Mouse (Mus musculus): ENCODE results near the gene Zfp398. TPM values are rescaled to one million over a fixed set of nuclear protein-coding genes. Genes with fewer than 3 reads are reported as not detected.
"Not testable (repeated sequence)": the region's sequence is repeated elsewhere in the genome, so short reads cannot be mapped to it uniquely, and the experiment has no call there.

Gene Zfp398
- polyA plus RNA-seq, 1 experiment from 2014 or later = 10.1 TPM

GRCm38 (mm10) chr6:47830104-47831078 is 5.1 kb upstream of the Zfp398 start, which contains the start of gene Zfp786:
Gene Zfp786, minus strand, starts transcription at chr6:47830867.
- Histone ChIP-seq H3K27me3 (no peaks in the 10 kb centered on the region), H3K9me3 (replicated peaks) (no peaks in the 10 kb centered on the region), H3K4me2 (peak within 1 kb of the TSS; percentile 67), H3K4me3 (replicated peaks) (peak within 1 kb of the TSS; percentile 77), H3K36me3 (no peaks in the 10 kb centered on the region), H3K9ac (peak within 1 kb of the TSS; percentile 76), H3K27ac (peak within 1 kb of the TSS; percentile 78), H3K4me1 (peaks cover 7% of the 10 kb centered on the region)
- 2% methylated on average over 64 of the region's 64 CpGs for WGBS
- ATAC-seq (replicated peaks; ENCODE audit: low FRiP score) = peak; percentile 89

DNA sequence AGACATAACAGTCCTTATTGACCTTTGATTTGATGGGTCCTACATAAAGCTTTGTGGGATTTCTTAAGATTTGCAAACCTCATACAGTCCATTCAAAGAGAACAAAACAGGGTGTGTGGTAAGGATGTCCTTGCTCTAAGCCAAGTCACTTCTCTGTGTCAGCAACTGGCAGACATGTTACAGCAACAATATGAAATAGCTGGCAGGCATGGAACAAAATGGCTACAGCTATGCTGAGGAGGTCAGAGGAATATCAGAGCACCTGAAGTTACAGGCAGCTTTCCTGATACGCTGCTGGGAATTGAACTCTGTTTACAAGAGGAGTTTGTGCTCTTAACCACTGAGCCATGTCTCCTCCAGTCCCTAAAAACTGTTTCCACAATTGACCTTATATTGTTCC is 3.2 kb upstream of the Zfp398 start:
- Histone ChIP-seq H3K9ac (no peak overlapping the region), H3K4me1 (peaks cover 14% of the 10 kb centered on the region), H3K4me3 (replicated peaks) (no peak overlapping the region), H3K4me2 (no peak overlapping the region), H3K9me3 (replicated peaks) (no peaks in the 10 kb centered on the region), H3K36me3 (no peaks in the 10 kb centered on the region), H3K27ac (no peak overlapping the region), H3K27me3 (no peaks in the 10 kb centered on the region)
- WGBS = 78% methylated on average over 1 of the region's 1 CpGs
- ATAC-seq (replicated peaks; ENCODE audit: low FRiP score) = no peak

GRCm38 (mm10) chr6:47835984-47836521 is 592 bp downstream of the Zfp398 start:
- Histone ChIP-seq H3K9ac (peak overlapping the region; percentile 84), H3K9me3 (replicated peaks) (no peaks in the 10 kb centered on the region), H3K4me2 (peak overlapping the region; percentile 69), H3K27me3 (no peaks in the 10 kb centered on the region), H3K27ac (peak overlapping the region; percentile 96), H3K4me3 (replicated peaks) (peak overlapping the region; percentile 96), H3K4me1 (peaks cover 12% of the 10 kb centered on the region), H3K36me3 (peaks cover 4% of the 10 kb centered on the region; the same call in 1 of the 2 replicates)
- ATAC-seq (replicated peaks; ENCODE audit: low FRiP score) = peak; percentile 85
- under 1% methylated on average over 49 of the region's 49 CpGs for WGBS

- Histone ChIP-seq H3K4me2 (no peak overlapping the region), H3K9me3 (replicated peaks) (no peaks in the 10 kb centered on the region), H3K27ac (no peak overlapping the region), H3K27me3 (no peaks in the 10 kb centered on the region), H3K4me3 (replicated peaks) (no peak overlapping the region), H3K9ac (no peak overlapping the region), H3K36me3 (peaks cover 19% of the 10 kb centered on the region), H3K4me1 (peaks cover 12% of the 10 kb centered on the region)
- ATAC-seq (replicated peaks; ENCODE audit: low FRiP score) = no peak
- WGBS = 81% methylated on average over 2 of the region's 2 CpGs
Measured at GRCm38 (mm10) chr6:47837630-47838029, 2.2 kb downstream of the Zfp398 start.

DNA sequence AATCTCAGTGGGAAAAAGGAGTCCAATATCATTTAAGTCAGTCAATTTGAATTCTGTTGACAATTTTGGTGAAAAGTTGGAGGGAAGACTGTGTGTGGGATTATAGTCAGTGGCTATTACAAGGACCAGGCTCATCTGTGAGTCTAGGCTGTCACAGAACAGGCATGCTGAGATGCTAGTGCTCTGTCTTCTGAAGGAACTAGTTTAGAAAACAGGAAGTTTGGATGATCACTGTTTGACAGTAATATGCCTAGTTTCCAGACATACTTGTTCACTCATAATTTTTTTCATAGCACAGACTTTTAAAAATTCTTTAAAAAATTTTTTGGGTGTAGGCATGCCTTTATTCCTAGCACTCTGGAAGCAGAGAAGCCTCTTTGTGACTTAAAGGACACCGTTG is 5.6 kb downstream of the Zfp398 start:
- no peak for ATAC-seq (replicated peaks; ENCODE audit: low FRiP score)

DNA sequence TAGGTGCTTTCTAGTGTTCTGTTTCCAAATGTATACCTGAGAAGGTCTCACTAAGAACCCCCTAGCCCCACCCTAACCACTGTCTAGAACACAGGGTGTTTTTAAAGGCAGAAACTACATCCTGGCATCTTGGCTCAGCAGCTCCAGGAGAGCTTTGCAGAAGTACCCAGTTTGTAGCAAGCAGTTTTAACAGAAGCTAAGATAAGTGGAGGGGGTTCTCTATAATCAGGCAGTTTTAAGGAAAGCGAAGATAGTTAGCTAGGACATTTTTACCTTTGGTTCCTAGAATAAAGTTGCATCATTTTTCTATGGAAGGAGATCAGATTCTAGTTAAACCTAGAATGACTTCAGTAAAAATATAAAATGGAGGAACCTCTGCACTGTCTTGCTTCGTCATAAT is 6.4 kb downstream of the Zfp398 start:
- Histone ChIP-seq H3K9me3 (replicated peaks) (no peaks in the 10 kb centered on the region), H3K4me2 (no peak overlapping the region), H3K4me3 (replicated peaks) (no peak overlapping the region), H3K4me1 (peaks cover 8% of the 10 kb centered on the region), H3K9ac (no peak overlapping the region), H3K27ac (no peak overlapping the region), H3K36me3 (peaks cover 24% of the 10 kb centered on the region), H3K27me3 (no peaks in the 10 kb centered on the region)
- no peak for ATAC-seq (replicated peaks; ENCODE audit: low FRiP score)
- 92% methylated on average over 2 of the region's 2 CpGs for WGBS

More for the DNA sequence above, 5.6 kb downstream of the Zfp398 start:
- H3K27ac ChIP-seq = no peak overlapping the region
- H3K9me3 ChIP-seq (replicated peaks) = no peaks in the 10 kb centered on the region
- no peak overlapping the region for H3K4me3 ChIP-seq (replicated peaks)
- peaks cover 24% of the 10 kb centered on the region for H3K36me3 ChIP-seq
- H3K4me2 ChIP-seq = no peak overlapping the region
- 90% methylated on average over 1 of the region's 1 CpGs for WGBS
- H3K9ac ChIP-seq = no peak overlapping the region
- peaks cover 12% of the 10 kb centered on the region for H3K4me1 ChIP-seq
- H3K27me3 ChIP-seq = no peaks in the 10 kb centered on the region

GRCm38 (mm10) chr6:47842337-47842736 is 6.9 kb downstream of the Zfp398 start:
- ATAC-seq (replicated peaks; ENCODE audit: low FRiP score) = no peak
- H3K4me2 ChIP-seq = no peak overlapping the region
- H3K9me3 ChIP-seq (replicated peaks) = no peaks in the 10 kb centered on the region
- peaks cover 4% of the 10 kb centered on the region for H3K4me1 ChIP-seq
- H3K27me3 ChIP-seq = no peaks in the 10 kb centered on the region
- no peak overlapping the region for H3K4me3 ChIP-seq (replicated peaks)
- peaks cover 26% of the 10 kb centered on the region for H3K36me3 ChIP-seq
- WGBS = 94% methylated on average over 1 of the region's 1 CpGs
- H3K9ac ChIP-seq = no peak overlapping the region
- no peak overlapping the region for H3K27ac ChIP-seq

DNA sequence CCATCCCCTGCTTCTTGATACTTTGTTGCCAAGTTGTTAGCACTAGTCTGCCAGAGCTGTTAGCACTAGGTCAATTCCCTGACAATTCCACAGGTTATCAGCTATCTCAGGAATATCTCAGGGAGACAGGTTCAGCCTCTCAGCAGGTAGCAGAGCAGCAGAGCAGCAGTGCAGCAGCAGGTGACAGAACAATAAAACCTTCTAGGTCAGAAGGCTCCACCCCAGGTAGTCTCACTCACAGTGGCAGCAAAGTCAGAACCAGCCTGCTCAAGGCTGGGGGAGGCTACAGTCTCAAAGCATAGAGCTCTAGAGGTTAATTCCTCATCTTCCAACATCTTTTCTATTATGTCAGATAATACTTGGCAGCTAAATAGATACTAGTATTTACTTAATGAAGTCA is 10.3 kb downstream of the Zfp398 start:
- no peak for ATAC-seq (replicated peaks; ENCODE audit: low FRiP score)

GRCm38 (mm10) chr6:47857241-47857640 is 21.8 kb downstream of the Zfp398 start:
- Histone ChIP-seq H3K27me3 (no peaks in the 10 kb centered on the region), H3K4me1 (no peaks in the 10 kb centered on the region), H3K4me3 (replicated peaks) (no peak overlapping the region), H3K4me2 (no peak overlapping the region), H3K9ac (no peak overlapping the region), H3K9me3 (replicated peaks) (no peaks in the 10 kb centered on the region), H3K36me3 (peaks cover 44% of the 10 kb centered on the region), H3K27ac (no peak overlapping the region)
- 95% methylated on average over 6 of the region's 6 CpGs for WGBS
- ATAC-seq (replicated peaks; ENCODE audit: low FRiP score) = no peak

More for the DNA sequence above, 10.3 kb downstream of the Zfp398 start:
- Histone ChIP-seq H3K4me3 (replicated peaks) (no peak overlapping the region), H3K9ac (no peak overlapping the region), H3K27me3 (no peaks in the 10 kb centered on the region), H3K27ac (no peak overlapping the region), H3K9me3 (replicated peaks) (no peaks in the 10 kb centered on the region), H3K36me3 (peaks cover 26% of the 10 kb centered on the region), H3K4me1 (no peaks in the 10 kb centered on the region), H3K4me2 (no peak overlapping the region)

GRCm38 (mm10) chr6:47857729-47858128 is 22.3 kb downstream of the Zfp398 start:
- H3K9me3 ChIP-seq (replicated peaks); H3K4me2 ChIP-seq; H3K27me3 ChIP-seq; H3K27ac ChIP-seq; H3K9ac ChIP-seq; H3K4me3 ChIP-seq (replicated peaks); H3K4me1 ChIP-seq; ATAC-seq (replicated peaks; ENCODE audit: low FRiP score): not testable (repeated sequence)
- WGBS = 92% methylated on average over 3 of the region's 3 CpGs
- peaks cover 49% of the 10 kb centered on the region for H3K36me3 ChIP-seq

- WGBS = 88% methylated on average over 5 of the region's 5 CpGs
- Histone ChIP-seq H3K27me3 (no peaks in the 10 kb centered on the region), H3K4me3 (replicated peaks) (no peak overlapping the region), H3K27ac (no peak overlapping the region), H3K9ac (no peak overlapping the region), H3K36me3 (peaks cover 10% of the 10 kb centered on the region), H3K9me3 (replicated peaks) (no peaks in the 10 kb centered on the region), H3K4me1 (no peaks in the 10 kb centered on the region), H3K4me2 (no peak overlapping the region)
- no peak for ATAC-seq (replicated peaks; ENCODE audit: low FRiP score)
Measured at GRCm38 (mm10) chr6:47872266-47872665, 36.8 kb downstream of the Zfp398 start.

- peak within 1 kb of the TSS; percentile 99 for H3K27ac ChIP-seq
- H3K4me3 ChIP-seq (replicated peaks) = peak within 1 kb of the TSS; percentile 95
- peaks cover 19% of the 10 kb centered on the region for H3K4me1 ChIP-seq
- no peak for ATAC-seq (replicated peaks; ENCODE audit: low FRiP score)
- H3K9ac ChIP-seq = peak within 1 kb of the TSS; percentile 91
- no peaks in the 10 kb centered on the region for H3K9me3 ChIP-seq (replicated peaks)
- H3K36me3 ChIP-seq = peaks cover 28% of the 10 kb centered on the region
- peak within 1 kb of the TSS; percentile 74 for H3K4me2 ChIP-seq
- WGBS = 6% methylated on average over 9 of the region's 9 CpGs
- H3K27me3 ChIP-seq = no peaks in the 10 kb centered on the region
Measured at GRCm38 (mm10) chr6:47877058-47877457, 41.6 kb downstream of the Zfp398 start, which contains the start of gene Zfp282. Gene Zfp282, plus strand, starts transcription at chr6:47877204.
